Mouse (Mus musculus) hindbrain, embryonic 14.5 days (tissue): ENCODE data around the gene Rbfox1. TPM values are rescaled to one million over a fixed set of nuclear protein-coding genes. Genes with fewer than 3 reads are reported as not detected.

Source experiments
- ATAC-seq: fragments of 200-750 bp; cut with Nextera tagmentation; 2 replicates; pipeline ENCODE4 v1.8.0; 2017; ENCODE audit warnings: moderate number of reproducible peaks, mild to moderate bottlenecking, moderate TSS enrichment, moderate library complexity; ENCODE audit not compliant: low FRiP score
- DNase-seq: peaks from one replicate; pipeline ENCODE4 v3.0.0-alpha.2; 2015; ENCODE audit warnings: low spot score
- H3K27ac ChIP-seq: fragments of 300-500 bp; sonication (generic); 2 replicates; pipeline ENCODE4 v1.5.1; 2014; ENCODE audit warnings: mild to moderate bottlenecking, moderate library complexity
- H3K27me3 ChIP-seq: fragments of 300-500 bp; sonication (generic); 2 replicates; pipeline ENCODE4 v1.6.1; 2014; ENCODE audit warnings: mild to moderate bottlenecking, low read length, mixed read lengths; ENCODE audit not compliant: control insufficient read depth, insufficient read depth
- H3K36me3 ChIP-seq: fragments of 300-500 bp; sonication (generic); replicated peaks from 2 replicates; pipeline ENCODE4 v1.6.1; 2014; ENCODE audit not compliant: control insufficient read depth, insufficient read depth
- H3K4me1 ChIP-seq: fragments of 300-500 bp; sonication (generic); replicated peaks from 2 replicates; pipeline ENCODE4 v1.6.1; 2014; ENCODE audit warnings: antibody characterized with exemption, low read length, mixed read lengths; ENCODE audit not compliant: control insufficient read depth, insufficient read depth
- H3K4me2 ChIP-seq: fragments of 300-500 bp; sonication (generic); replicated peaks from 2 replicates; pipeline ENCODE4 v1.6.1; 2014; ENCODE audit warnings: mild to moderate bottlenecking, moderate library complexity
- H3K4me3 ChIP-seq: fragments of 300-500 bp; sonication (generic); replicated peaks from 2 replicates; pipeline ENCODE4 v1.5.1; 2014; ENCODE audit warnings: mild to moderate bottlenecking, low read length
- H3K9ac ChIP-seq: fragments of 300-500 bp; sonication (generic); 2 replicates; pipeline ENCODE4 v1.6.1; 2014
- H3K9me3 ChIP-seq: fragments of 300-500 bp; sonication (generic); 2 replicates; pipeline ENCODE4 v1.6.1; 2016; ENCODE audit warnings: low read length; ENCODE audit not compliant: control insufficient read depth
- WGBS: fragments of 180-500 bp; shearing (Covaris S2); extraction: QIAGEN DNeasy Blood & Tissue Kit; methylation state at CpG from one replicate; pipeline ENCODE4 v1.1.7; 2014; 5-methylcytosine and 5-hydroxymethylcytosine counted together
- polyA plus RNA-seq: library from polyadenylated mRNA; unstranded; fragments of >200 nt; fragmentation: Nextera tagmentation; extraction: Ambion mirVana; gene quantifications from 2 replicates; pipeline ENCODE4 v1.2.1, GENCODE M21; 2014

The Rbfox1 gene
- polyA plus RNA-seq, 1 experiment from 2014 or later: 217 TPM

- Histone ChIP-seq H3K27me3 (no peaks in the 10 kb centered on the region), H3K9me3 (no peaks in the 10 kb centered on the region), H3K36me3 (no peaks in the 10 kb centered on the region), H3K4me3 (no peak overlapping the region), H3K9ac (no peak overlapping the region), H3K4me1 (peaks cover 22% of the 10 kb centered on the region; the same call in 1 of the 2 replicates), H3K4me2 (no peak overlapping the region), H3K27ac (no peak overlapping the region)
- no peak for ATAC-seq
- WGBS: 33% methylated on average over 5 of the region's 5 CpGs
- no peak for DNase-seq
These were observed 1077.4 kb downstream of the Rbfox1 start for GRCm38 (mm10) chr16:6962508-6962907.

DNA sequence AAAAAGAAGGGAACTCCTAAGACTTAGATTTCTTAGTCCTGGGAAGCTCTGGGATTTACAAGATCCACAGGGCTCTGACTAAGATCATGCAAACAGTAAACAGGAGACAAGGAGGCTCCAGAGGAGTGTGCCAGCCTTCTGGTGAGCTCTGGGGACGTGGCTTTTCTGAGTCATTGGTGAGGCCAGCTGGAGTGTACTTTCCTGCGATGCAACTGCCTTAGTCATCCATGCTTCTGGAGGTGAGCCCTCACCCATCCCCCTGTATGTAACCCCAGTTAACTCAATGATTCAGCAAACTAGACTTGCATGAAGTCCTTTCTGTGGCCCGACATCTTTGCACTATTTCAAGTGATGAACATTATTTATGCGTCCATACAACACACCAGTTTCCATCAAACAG is 1078.4 kb downstream of the Rbfox1 start:
- WGBS: 73% methylated on average over 4 of the region's 4 CpGs
- Histone ChIP-seq H3K4me3 (no peak overlapping the region), H3K36me3 (no peaks in the 10 kb centered on the region), H3K9me3 (no peaks in the 10 kb centered on the region), H3K27me3 (no peaks in the 10 kb centered on the region), H3K27ac (no peak overlapping the region), H3K4me2 (no peak overlapping the region), H3K9ac (no peak overlapping the region), H3K4me1 (peaks cover 22% of the 10 kb centered on the region; the same call in 1 of the 2 replicates)
- no peak for ATAC-seq
- no peak for DNase-seq

GRCm38 (mm10) chr16:6964720-6965583 is 1079.8 kb downstream of the Rbfox1 start:
- H3K4me3 ChIP-seq: no peak overlapping the region
- H3K27ac ChIP-seq: no peak overlapping the region
- no peak overlapping the region for H3K9ac ChIP-seq
- no peak overlapping the region for H3K4me2 ChIP-seq
- peaks cover 22% of the 10 kb centered on the region; the same call in 1 of the 2 replicates for H3K4me1 ChIP-seq
- no peak for ATAC-seq
- WGBS: 7% methylated on average over 8 of the region's 8 CpGs
- H3K36me3 ChIP-seq: no peaks in the 10 kb centered on the region
- no peaks in the 10 kb centered on the region for H3K27me3 ChIP-seq
- H3K9me3 ChIP-seq: no peaks in the 10 kb centered on the region
- no peak for DNase-seq

GRCm38 (mm10) chr16:6969986-6970385 is 1084.8 kb downstream of the Rbfox1 start:
- ATAC-seq: no peak
- no peak for DNase-seq
- Histone ChIP-seq H3K4me2 (no peak overlapping the region; the same call in 1 of the 2 replicates), H3K4me3 (no peak overlapping the region), H3K27me3 (no peaks in the 10 kb centered on the region), H3K4me1 (peaks cover 22% of the 10 kb centered on the region; the same call in 1 of the 2 replicates), H3K27ac (0 out of 2 replicates have a peak overlapping the region, but pooled peaks have one; percentile 21), H3K9me3 (no peaks in the 10 kb centered on the region), H3K36me3 (no peaks in the 10 kb centered on the region), H3K9ac (no peak overlapping the region)
- 46% methylated on average over 4 of the region's 4 CpGs for WGBS

- peaks cover 20% of the 10 kb centered on the region for H3K4me1 ChIP-seq
These were observed 1091.2 kb downstream of the Rbfox1 start for GRCm38 (mm10) chr16:6976341-6976740.

DNA sequence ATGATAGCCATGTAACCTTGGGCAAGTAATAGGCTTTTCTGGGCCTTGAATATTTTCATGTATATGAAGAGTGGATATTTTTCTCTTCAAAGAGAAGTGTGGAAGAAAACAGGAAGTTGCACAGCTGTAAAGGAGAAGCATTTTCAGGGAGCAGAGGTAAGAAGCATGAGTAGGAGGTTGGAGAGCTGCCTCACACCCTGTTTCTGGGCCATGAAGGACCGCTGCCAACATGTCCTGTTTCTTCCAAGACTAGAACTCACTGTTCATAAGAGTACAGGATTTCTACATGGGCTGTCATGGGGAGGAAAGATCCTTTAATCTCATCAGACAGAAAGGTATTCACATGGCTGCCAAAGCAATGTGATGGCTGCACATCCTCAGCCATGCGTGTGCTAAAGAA is 1098.8 kb downstream of the Rbfox1 start:
- H3K36me3 ChIP-seq: no peaks in the 10 kb centered on the region
- H3K9ac ChIP-seq: no peak overlapping the region
- H3K27ac ChIP-seq: no peak overlapping the region
- no peak overlapping the region for H3K4me3 ChIP-seq
- no peaks in the 10 kb centered on the region for H3K4me1 ChIP-seq
- H3K27me3 ChIP-seq: no peaks in the 10 kb centered on the region
- H3K9me3 ChIP-seq: no peaks in the 10 kb centered on the region
- no peak for ATAC-seq
- DNase-seq: no peak
- H3K4me2 ChIP-seq: no peak overlapping the region
- WGBS: 91% methylated on average over 2 of the region's 2 CpGs

More at GRCm38 (mm10) chr16:6976341-6976740, 1091.2 kb downstream of the Rbfox1 start:
- no peaks in the 10 kb centered on the region for H3K36me3 ChIP-seq
- DNase-seq (peak; percentile 40), ATAC-seq (no peak)
- no peak overlapping the region for H3K27ac ChIP-seq
- WGBS: 47% methylated on average over 7 of the region's 7 CpGs
- H3K27me3 ChIP-seq: no peaks in the 10 kb centered on the region
- no peak overlapping the region for H3K9ac ChIP-seq
- H3K4me2 ChIP-seq: no peak overlapping the region
- no peak overlapping the region for H3K4me3 ChIP-seq
- no peaks in the 10 kb centered on the region for H3K9me3 ChIP-seq

DNA sequence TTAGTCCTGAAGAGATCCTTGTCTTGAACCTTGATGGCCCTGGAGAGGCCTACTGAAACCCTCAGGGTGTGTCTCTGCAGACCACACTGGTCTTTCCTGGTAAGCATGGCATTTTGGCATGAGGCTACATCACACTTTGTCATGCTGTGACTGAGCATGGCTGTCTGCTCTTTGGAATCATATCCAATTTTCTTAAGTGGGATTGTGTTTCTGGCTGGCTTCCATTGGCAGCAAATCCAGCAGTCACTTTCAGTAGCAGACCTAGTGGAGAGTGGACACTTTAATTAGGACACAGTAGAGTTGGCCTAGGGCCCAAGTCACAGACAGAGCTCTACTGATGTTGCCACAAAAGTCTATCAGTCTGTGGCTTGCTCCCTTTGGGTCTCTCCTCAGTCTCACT is 1100.9 kb downstream of the Rbfox1 start:
- H3K27me3 ChIP-seq: no peaks in the 10 kb centered on the region
- no peak for DNase-seq
- no peak overlapping the region for H3K4me3 ChIP-seq
- no peak overlapping the region for H3K4me2 ChIP-seq
- H3K27ac ChIP-seq: no peak overlapping the region
- peak; percentile 34; the same call in 1 of the 2 replicates for ATAC-seq
- H3K36me3 ChIP-seq: no peaks in the 10 kb centered on the region
- H3K9ac ChIP-seq: no peak overlapping the region
- no peaks in the 10 kb centered on the region for H3K4me1 ChIP-seq
- no peaks in the 10 kb centered on the region for H3K9me3 ChIP-seq

DNA sequence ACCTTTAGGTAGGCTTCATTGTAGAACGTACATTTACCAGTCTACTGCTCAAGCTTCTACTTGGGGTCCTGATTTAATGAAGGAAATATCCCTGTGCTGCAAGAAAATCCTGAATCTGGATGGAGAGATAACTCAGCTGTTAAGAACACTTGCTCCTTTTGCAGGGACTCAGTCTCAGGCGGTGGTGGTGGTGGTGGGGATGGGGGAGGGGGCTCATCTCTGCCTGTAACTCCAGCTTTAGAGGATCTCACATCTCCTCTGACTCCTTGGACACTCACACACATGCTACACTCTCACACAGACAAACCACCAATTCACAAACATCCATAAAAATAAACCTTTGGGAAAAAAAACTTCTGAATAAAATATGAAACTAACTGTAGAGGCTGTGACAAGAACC is 1101.3 kb downstream of the Rbfox1 start:
- DNase-seq (no peak), ATAC-seq (no peak)
- Histone ChIP-seq H3K4me2 (no peak overlapping the region), H3K36me3 (no peaks in the 10 kb centered on the region), H3K9ac (no peak overlapping the region), H3K4me3 (no peak overlapping the region), H3K4me1 (no peaks in the 10 kb centered on the region), H3K27ac (no peak overlapping the region), H3K9me3 (0 out of 2 replicates have a peak, but pooled peaks cover 2% of the 10 kb centered on the region), H3K27me3 (no peaks in the 10 kb centered on the region)
- WGBS: 68% methylated on average over 2 of the region's 2 CpGs

DNA sequence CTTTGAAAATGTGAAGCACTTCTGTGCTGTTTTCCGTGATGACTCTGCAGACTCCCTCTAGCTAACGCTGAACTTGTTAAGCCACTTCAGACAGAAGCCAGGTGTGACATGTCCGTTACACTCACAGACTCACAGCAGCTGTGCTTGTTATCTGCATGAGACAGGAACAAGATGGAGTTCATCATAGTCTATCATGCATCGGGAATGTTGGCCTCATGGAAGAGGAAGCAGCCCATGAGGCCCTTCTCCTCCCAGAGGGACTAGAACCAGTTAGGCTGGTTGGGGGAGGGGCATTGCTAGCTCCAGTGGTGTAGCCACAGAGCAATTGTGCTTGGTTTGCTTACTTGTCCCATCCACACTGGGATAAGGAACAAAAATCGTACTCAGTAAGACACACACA is 1107.1 kb downstream of the Rbfox1 start:
- 0 out of 2 replicates have a peak, but pooled peaks cover 6% of the 10 kb centered on the region for H3K9me3 ChIP-seq
- no peak overlapping the region for H3K27ac ChIP-seq
- no peak for ATAC-seq
- no peak overlapping the region for H3K9ac ChIP-seq
- WGBS: 91% methylated on average over 5 of the region's 5 CpGs
- no peaks in the 10 kb centered on the region for H3K4me1 ChIP-seq
- no peak overlapping the region for H3K4me3 ChIP-seq
- no peak for DNase-seq
- H3K4me2 ChIP-seq: no peak overlapping the region
- H3K27me3 ChIP-seq: no peaks in the 10 kb centered on the region
- no peaks in the 10 kb centered on the region for H3K36me3 ChIP-seq
